In genomic region chr5:8622071-8622595, GRCm38 (mm10) we compare ENCODE assay signal across 8 mouse cellular contexts. TPM values are rescaled to one million over a fixed set of nuclear protein-coding genes. Genes with fewer than 3 reads are reported as not detected.
DNase-seq lines count a peak whose midpoint lies in the region; ATAC-seq and TF ChIP-seq lines count a peak whose summit lies in the region.

No protein-coding gene starts in this region.

- H3K9me3 ChIP-seq in intestine, embryonic 14.5 days (ENCODE audit: control insufficient read depth, low read length) = no peaks in the 10 kb centered on the region

- no peaks in the 10 kb centered on the region for H3K36me3 ChIP-seq in intestine, embryonic 14.5 days (ENCODE audit: control insufficient read depth, insufficient read depth, low read length)

- no peaks in the 10 kb centered on the region; the same call in 1 of the 2 replicates for H3K4me1 ChIP-seq in cortical plate, adult 2 months (ENCODE audit: control insufficient read depth, insufficient read depth, low read length)
- no peaks in the 10 kb centered on the region for H3K4me1 ChIP-seq in intestine, embryonic 14.5 days (replicated peaks; ENCODE audit: control insufficient read depth, insufficient read depth, low read length)

- peak overlapping the region; percentile 80 for H3K27ac ChIP-seq in cortical plate, adult 2 months (ENCODE audit: insufficient read depth, low read length)
- peak overlapping the region; percentile 36 for H3K27ac ChIP-seq in intestine, embryonic 14.5 days (ENCODE audit: low read depth)

- intact Hi-C loops in gastrocnemius, postnatal 14 days (cut with DNase I; ENCODE audit: low total_unique reads) = no loop called here

- peak; percentile 85 for DNase-seq in adrenal gland, adult 2 months
- DNase-seq in gastrocnemius, postnatal 14 days = peak; percentile 32
- peak; percentile 79 for DNase-seq in intestine, embryonic 14.5 days (ENCODE audit: low spot score)
- DNase-seq in left cerebral cortex, adult 8-10 months (ENCODE audit: low spot score in 2 of 2) = peak; percentile 51 to 70
- DNase-seq in lung, postnatal 4 days = peak; percentile 46 to 52
- DNase-seq in retina, embryonic 14.5 days (ENCODE audit: low spot score) = peak; percentile 75
- peak; percentile 5 to 9 for DNase-seq in urinary bladder, postnatal 36 days (ENCODE audit: low spot score in 2 of 2)

- TF ChIP-seq POLR2A in cortical plate, adult 2 months (IDR thresholded peaks at IDR 0.05; ENCODE audit: extremely low read depth, insufficient read depth, low read length) = no peak

- peak; percentile 47 for ATAC-seq in intestine, embryonic 14.5 days (replicated peaks; ENCODE audit: low FRiP score, low TSS enrichment, low read depth)

- under 1% methylated on average over 37 of the region's 49 CpGs for WGBS in intestine, embryonic 14.5 days

- peak overlapping the region; percentile 83 for H3K4me2 ChIP-seq in intestine, embryonic 14.5 days (ENCODE audit: low read length)

- peak overlapping the region; percentile 66 for H3K9ac ChIP-seq in intestine, embryonic 14.5 days (ENCODE audit: low read length)

- TF ChIP-seq CTCF in cortical plate, adult 2 months (IDR thresholded peaks at IDR 0.05; ENCODE audit: extremely low read depth, insufficient read depth, low read length) = no peak

- no peaks in the 10 kb centered on the region for H3K27me3 ChIP-seq in intestine, embryonic 14.5 days (replicated peaks; ENCODE audit: control insufficient read depth, insufficient read depth, low read length)

- peak overlapping the region; percentile 69 for H3K4me3 ChIP-seq in cortical plate, adult 2 months (ENCODE audit: insufficient read depth, low read length)
- peak overlapping the region; percentile 75 for H3K4me3 ChIP-seq in intestine, embryonic 14.5 days (ENCODE audit: low read depth, low read length)

RNA-seq across cellular contexts. Expression of gene Rundc3b, which starts 0.6 kb away (rescaled TPM):
- total RNA-seq in adrenal gland, adult 2 months (2021) = 1 to 10 TPM; 3.8 to 6.0 TPM
- 1.8 and 1.9 TPM in 2 replicates for polyA plus RNA-seq in adrenal gland, adult 2 months (2012; rRNA removed)
- 19.8 and 22.3 TPM in 2 replicates for polyA plus RNA-seq in cortical plate, adult 2 months (2012; rRNA removed)
- total RNA-seq in gastrocnemius, postnatal 14 days (2021) = under 1 TPM; 0.39 to 0.40 TPM
- 8.6 and 9.1 TPM in 2 replicates for polyA plus RNA-seq in intestine, embryonic 14.5 days (2014; fragmentation: Nextera tagmentation; extraction: Ambion mirVana)
- 10 to 100 TPM; 33.8 to 39.3 (median 37.0) TPM for total RNA-seq in left cerebral cortex, adult 8-10 months (2022)

RNA-seq across cellular contexts. Expression of gene Abcb1a, which starts 37.7 kb away (rescaled TPM):
- total RNA-seq in adrenal gland, adult 2 months (2021) = 10 to 100 TPM; 31.4 to 67.3 TPM
- polyA plus RNA-seq in adrenal gland, adult 2 months (2012; rRNA removed) = 2.1 TPM in 2 replicates
- 23.5 and 25.1 TPM in 2 replicates for polyA plus RNA-seq in cortical plate, adult 2 months (2012; rRNA removed)
- 1 to 10 TPM; 2.8 to 3.1 TPM for total RNA-seq in gastrocnemius, postnatal 14 days (2021)
- polyA plus RNA-seq in intestine, embryonic 14.5 days (2014; fragmentation: Nextera tagmentation; extraction: Ambion mirVana) = 5.8 and 8.2 TPM in 2 replicates
- total RNA-seq in left cerebral cortex, adult 8-10 months (2022) = 10 to 100 TPM; 20.3 to 21.4 (median 20.8) TPM

Comparison
In these comparisons a context has a peak if more than half of its experiments do, and no peak if none do; other contexts are left out.
1. Peak in every context shown above with its lines: DNase-seq, ATAC-seq, H3K4me3 ChIP-seq and H3K27ac ChIP-seq.
2. DNase-seq: peak in every context shown above with its lines; median percentile 85 in adrenal gland, adult 2 months; 79 in intestine, embryonic 14.5 days; 75 in retina, embryonic 14.5 days; 60 in left cerebral cortex, adult 8-10 months; 49 in lung, postnatal 4 days; 32 in gastrocnemius, postnatal 14 days; 7 in urinary bladder, postnatal 36 days.
3. RNA of gene Rundc3b, which starts 0.6 kb away (total RNA-seq): 33.8 to 39.3 TPM in left cerebral cortex, adult 8-10 months; 3.8 to 6.0 TPM in adrenal gland, adult 2 months and 0.39 to 0.40 TPM in gastrocnemius, postnatal 14 days; every median in the first group is over 4 times any median in the second.
4. RNA of gene Abcb1a, which starts 37.7 kb away (total RNA-seq): 31.4 to 67.3 TPM in adrenal gland, adult 2 months and 20.3 to 21.4 TPM in left cerebral cortex, adult 8-10 months; 2.8 to 3.1 TPM in gastrocnemius, postnatal 14 days; every median in the first group is over 4 times any median in the second.